Mouse (Mus musculus) mature B cell (primary cell): ENCODE results near the gene Polr2g.

Source experiments
- in situ Hi-C: fragments of 300-500 bp; cut with MboI; formaldehyde crosslinking; loops from 2 replicates; pipeline ENCODE4 v1.14.3; 2019

Polr2g gene

DNA sequence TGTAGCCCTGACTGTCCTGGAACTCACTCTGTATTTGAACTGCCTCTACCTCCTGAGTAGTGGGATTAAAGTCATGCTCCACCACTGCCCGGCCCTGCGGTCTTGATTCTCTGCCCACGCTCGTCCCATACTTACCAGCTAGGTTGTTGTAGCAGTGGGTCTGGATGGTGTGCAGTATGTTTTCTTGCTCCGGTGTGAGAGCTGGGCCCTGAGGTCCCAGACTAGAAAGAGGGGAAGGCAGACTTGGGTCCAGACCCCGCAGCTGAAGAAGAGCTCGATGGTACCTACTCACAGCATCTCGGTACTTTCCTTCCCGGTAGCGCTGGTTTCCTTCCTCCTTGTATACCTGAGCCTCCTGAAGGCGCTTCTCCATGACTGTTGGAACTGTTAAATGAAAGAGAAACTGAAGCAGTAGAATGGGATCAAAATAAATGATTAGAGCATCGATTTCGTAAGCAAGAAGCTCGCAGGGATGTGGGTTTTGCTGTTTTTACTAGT is 20.0 kb upstream of the Polr2g start:
- in situ Hi-C loops, result no loop called here

DNA sequence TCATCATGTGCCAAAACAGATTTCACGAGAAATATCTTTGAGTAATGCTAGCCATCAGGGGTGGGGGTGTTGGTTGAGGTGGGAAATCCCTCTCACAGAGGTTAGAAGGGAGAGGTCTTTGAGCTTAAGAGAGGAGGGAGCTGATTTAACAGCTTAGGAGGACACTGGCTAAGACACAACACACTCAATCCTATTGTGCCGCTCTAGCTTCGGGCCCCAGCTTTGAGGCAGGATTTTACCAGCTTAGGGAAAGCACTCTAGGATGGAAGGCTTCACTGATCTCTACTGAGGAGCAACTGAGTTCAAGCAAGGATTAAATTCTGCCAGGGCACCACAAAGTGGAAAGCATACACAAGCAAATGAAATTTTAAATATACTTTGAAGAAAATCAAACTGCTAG is 18.6 kb upstream of the Polr2g start:
- in situ Hi-C loops, result no loop called here

DNA sequence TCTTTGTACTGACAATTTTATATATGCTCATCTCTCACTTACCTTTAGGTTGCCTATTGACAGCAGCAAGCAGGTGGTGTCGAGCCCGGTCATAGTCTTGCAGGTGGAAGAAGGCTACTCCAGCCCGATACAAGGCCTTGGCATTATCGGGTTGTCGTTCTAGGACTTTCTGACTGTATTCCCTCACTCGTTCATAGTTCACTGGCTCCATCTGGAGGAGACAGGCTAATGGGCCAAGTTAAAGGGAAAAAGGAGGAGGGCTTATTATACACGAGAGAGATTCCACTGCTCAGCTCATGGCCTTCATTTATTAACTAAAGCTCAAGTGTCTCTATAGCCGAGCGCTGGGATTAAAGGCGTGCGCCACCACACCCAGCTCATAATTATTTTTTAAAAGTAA is 17.4 kb upstream of the Polr2g start:
- in situ Hi-C loops, result no loop called here

DNA sequence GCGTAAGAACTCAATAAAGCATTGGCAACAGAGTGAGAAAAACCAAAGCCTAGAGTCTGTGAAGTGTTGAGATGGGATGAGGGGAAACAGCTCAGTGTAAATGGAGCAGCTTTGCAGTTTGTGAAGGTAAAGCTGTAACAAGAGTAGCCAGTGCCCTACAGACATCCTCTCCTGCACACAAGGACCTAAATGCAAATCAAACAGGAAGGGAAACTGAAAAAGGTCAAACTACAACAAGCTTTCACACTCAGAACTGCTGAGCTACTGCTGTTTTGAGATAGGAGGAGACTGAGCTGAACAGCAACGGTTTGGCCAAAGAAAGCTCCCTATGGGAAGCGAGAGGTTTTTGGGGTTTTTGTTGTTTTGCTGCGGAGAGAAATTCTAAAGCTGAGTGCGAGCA is 8.4 kb upstream of the Polr2g start:
- in situ Hi-C loops, result no loop called here

- in situ Hi-C loops, result no loop called here
Observed at GRCm38 (mm10) chr19:8803879-8804660, 5.7 kb upstream of the Polr2g start.

GRCm38 (mm10) chr19:8803204-8803780 is 4.9 kb upstream of the Polr2g start:
- in situ Hi-C loops, result no loop called here

GRCm38 (mm10) chr19:8802130-8802821 is 3.9 kb upstream of the Polr2g start, which contains the start of gene Zbtb3:
Gene Zbtb3, plus strand, starts transcription at chr19:8802555.
- in situ Hi-C loops, result no loop called here

GRCm38 (mm10) chr19:8798947-8799315 is 554 bp upstream of the Polr2g start:
- in situ Hi-C loops, result no loop called here

DNA sequence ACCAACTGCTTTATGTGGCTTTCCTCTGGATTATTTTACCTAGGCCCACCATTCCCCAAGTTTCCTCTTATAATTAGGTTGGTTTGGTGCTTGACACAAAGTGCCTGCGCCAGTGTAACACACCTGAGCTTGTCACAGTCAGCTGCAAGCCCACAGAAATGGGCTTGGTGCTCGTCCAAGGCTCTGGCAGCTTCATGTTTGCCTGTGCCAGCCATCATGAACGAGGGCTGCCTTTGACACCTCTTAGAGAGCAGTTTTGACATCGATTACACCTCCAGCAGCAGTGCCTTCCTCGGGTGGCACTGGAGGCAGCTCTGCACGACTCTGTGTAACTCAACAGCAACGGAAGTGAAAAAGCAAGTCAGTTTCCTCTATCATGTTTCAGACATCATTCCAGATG is 8.2 kb downstream of the Polr2g start:
- in situ Hi-C loops, result no loop called here

- in situ Hi-C loops, result no loop called here
Observed at GRCm38 (mm10) chr19:8789171-8789570, 9.2 kb downstream of the Polr2g start.

- in situ Hi-C loops, result no loop called here
Observed at GRCm38 (mm10) chr19:8788521-8788920, 9.9 kb downstream of the Polr2g start.

GRCm38 (mm10) chr19:8786008-8786781 is 12.2 kb downstream of the Polr2g start, which contains the start of gene Taf6l:
Gene Taf6l, minus strand, starts transcription at chr19:8786417.
- in situ Hi-C loops, result no loop called here

GRCm38 (mm10) chr19:8774951-8775421 is 23.4 kb downstream of the Polr2g start:
- in situ Hi-C loops, result no loop called here

GRCm38 (mm10) chr19:8774086-8774835 is 24.1 kb downstream of the Polr2g start, which contains the start of gene Tmem179b:
Gene Tmem179b, minus strand, starts transcription at chr19:8774467.
- in situ Hi-C loops, result no loop called here

GRCm38 (mm10) chr19:8773409-8773808 is 25.0 kb downstream of the Polr2g start:
- in situ Hi-C loops, result no loop called here

GRCm38 (mm10) chr19:8772996-8773395 is 25.4 kb downstream of the Polr2g start:
- in situ Hi-C loops, result no loop called here

GRCm38 (mm10) chr19:8770567-8771270 is 27.7 kb downstream of the Polr2g start, which contains the start of gene Tmem223:
Gene Tmem223, plus strand, starts transcription at chr19:8770996.
- in situ Hi-C loops, result no loop called here

DNA sequence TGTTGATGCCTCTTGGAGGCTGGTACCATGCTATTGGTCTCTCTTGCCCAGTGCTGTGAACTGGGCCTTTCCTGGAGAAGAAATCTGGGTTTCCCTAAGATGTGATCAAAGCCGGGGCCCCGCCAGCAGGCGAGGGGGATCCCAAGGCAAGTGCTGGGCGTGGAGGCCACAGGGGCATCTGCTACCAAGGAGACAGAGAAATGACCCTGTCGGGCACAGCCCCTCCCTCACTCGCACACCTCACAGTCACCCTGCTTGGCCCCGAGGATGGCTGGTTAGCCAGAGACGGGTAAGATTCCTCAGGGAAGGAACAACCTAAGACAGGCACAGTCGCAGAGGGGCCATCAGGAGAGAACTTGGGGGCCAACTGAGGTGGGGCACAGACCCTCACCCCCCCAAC is 32.8 kb downstream of the Polr2g start:
- in situ Hi-C loops, result no loop called here

DNA sequence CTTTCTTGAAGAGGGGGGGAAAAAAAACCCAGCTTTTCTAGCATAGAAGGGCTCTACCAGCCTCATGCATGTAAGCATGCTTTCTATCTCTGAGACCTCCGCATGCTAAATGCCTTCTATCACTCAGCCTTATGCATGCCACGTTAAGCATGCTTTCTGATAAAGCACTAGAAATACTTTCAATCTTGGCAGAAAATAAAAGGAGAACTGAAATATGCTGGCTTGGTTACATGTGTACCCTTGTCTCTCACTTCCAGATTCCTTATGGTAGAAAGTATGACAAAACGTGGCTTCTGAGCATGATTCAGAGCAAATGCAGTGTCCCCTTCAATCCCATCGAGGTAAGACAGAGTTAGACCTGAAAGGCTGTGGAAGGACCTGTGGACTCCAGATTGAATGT is 35.1 kb downstream of the Polr2g start:
- in situ Hi-C loops, result no loop called here

GRCm38 (mm10) chr19:8760757-8761156 is 37.6 kb downstream of the Polr2g start:
- in situ Hi-C loops, result no loop called here
